ENCODE assay signal across 14 mouse cellular contexts in the genomic region with DNA sequence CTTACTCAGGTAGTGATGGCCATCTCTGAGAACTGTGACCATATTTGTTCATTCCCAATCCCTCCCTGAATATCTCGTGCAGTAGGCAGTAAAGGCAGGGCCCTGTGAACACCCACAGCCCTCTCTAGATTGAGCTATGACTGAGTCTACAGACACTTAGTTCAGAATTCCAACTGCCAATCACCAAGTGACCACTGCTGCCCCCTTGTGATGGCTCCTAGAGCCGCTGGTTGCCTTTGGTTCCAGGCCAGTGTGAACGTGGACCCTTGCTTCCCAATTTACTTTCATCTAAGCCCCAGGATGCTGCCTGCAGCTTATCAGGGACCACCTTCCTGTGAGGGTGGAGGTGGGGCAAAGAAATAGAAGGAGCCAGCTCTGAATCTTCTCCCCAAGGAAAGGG.
DNase-seq lines count a peak whose midpoint lies in the region; ATAC-seq and TF ChIP-seq lines count a peak whose summit lies in the region.
"Had no signal": no experiment of that assay in that cellular context is flagged by ENCODE, and none has a peak within 500 bp of the region (broad histone marks: within the 10 kb centered on the region; RNA-seq: fewer than 3 reads in every experiment).

No protein-coding gene starts in this region.

- no peak overlapping the region for H3K4me3 ChIP-seq in heart, postnatal 0 days (ENCODE audit: low read depth, low read length)
- H3K4me3 ChIP-seq in heart, embryonic 12.5 days: no peak overlapping the region
- H3K4me3 ChIP-seq in lung, adult 2 months (replicated peaks; ENCODE audit: extremely low read depth, low read depth, low read length): no peak overlapping the region
- H3K4me3 ChIP-seq in embryonic facial prominence, embryonic 10.5 days: no peak overlapping the region
- H3K4me3 ChIP-seq in neural tube, embryonic 15.5 days (replicated peaks): no peak overlapping the region
- H3K4me3 ChIP-seq: forebrain, embryonic 12.5 days had no signal

- H3K4me1 ChIP-seq in heart, postnatal 0 days (ENCODE audit: control insufficient read depth, insufficient read depth): no peaks in the 10 kb centered on the region
- peaks cover 10% of the 10 kb centered on the region for H3K4me1 ChIP-seq in heart, embryonic 12.5 days (replicated peaks)
- no peaks in the 10 kb centered on the region for H3K4me1 ChIP-seq in lung, adult 2 months (ENCODE audit: control insufficient read depth, insufficient read depth, low read length)
- H3K4me1 ChIP-seq in embryonic facial prominence, embryonic 10.5 days: no peaks in the 10 kb centered on the region
- H3K4me1 ChIP-seq in neural tube, embryonic 15.5 days: no peaks in the 10 kb centered on the region

- no peak for DNase-seq in heart, postnatal 0 days (ENCODE audit: low spot score)
- DNase-seq in lung, adult 2 months: no peak
- DNase-seq in lung, postnatal 14 days: no peak
- DNase-seq in ES-CJ7 (ENCODE audit: low read depth, low spot score) (peak; percentile 11), MN1 (ENCODE audit: low spot score) (no peak)
- peak; percentile 14 for DNase-seq in embryonic facial prominence, embryonic 10.5 days (ENCODE audit: low spot score)
- DNase-seq: adrenal gland, adult 2 months; gastrocnemius, postnatal 36 days; heart, postnatal 10 days; kidney, adult 8-10 months; lung, postnatal 10 days had no signal

- no peak for TF ChIP-seq POLR2A in lung, adult 2 months (IDR thresholded peaks at IDR 0.05; ENCODE audit: borderline replicate concordance, extremely low read depth, low read depth, low read length)

- H3K27me3 ChIP-seq in heart, postnatal 0 days (ENCODE audit: control insufficient read depth, insufficient read depth, low read length): no peaks in the 10 kb centered on the region
- no peaks in the 10 kb centered on the region for H3K27me3 ChIP-seq in heart, embryonic 12.5 days (replicated peaks)
- H3K27me3 ChIP-seq in embryonic facial prominence, embryonic 10.5 days (replicated peaks; ENCODE audit: low read depth, poor library complexity, severe bottlenecking): no peaks in the 10 kb centered on the region
- H3K27me3 ChIP-seq in neural tube, embryonic 15.5 days (replicated peaks): no peaks in the 10 kb centered on the region
- H3K27me3 ChIP-seq: forebrain, embryonic 12.5 days had no signal

- no peak for TF ChIP-seq EP300 in heart, postnatal 0 days (IDR thresholded peaks at IDR 0.05; ENCODE audit: low read depth)

- H3K9me3 ChIP-seq in heart, postnatal 0 days (replicated peaks; ENCODE audit: control insufficient read depth, low read length): no peaks in the 10 kb centered on the region
- no peaks in the 10 kb centered on the region; the same call in 1 of the 2 replicates for H3K9me3 ChIP-seq in heart, embryonic 12.5 days (replicated peaks)
- no peaks in the 10 kb centered on the region for H3K9me3 ChIP-seq in embryonic facial prominence, embryonic 10.5 days
- H3K9me3 ChIP-seq in neural tube, embryonic 15.5 days (replicated peaks): no peaks in the 10 kb centered on the region
- H3K9me3 ChIP-seq: forebrain, embryonic 12.5 days had no signal

- TF ChIP-seq CTCF in heart, postnatal 0 days (IDR thresholded peaks at IDR 0.05; ENCODE audit: low read depth): 0 out of 2 replicates have a peak, but pooled peaks have one; percentile 19
- peak; percentile 49; the same call in 1 of the 2 replicates for TF ChIP-seq CTCF in lung, adult 2 months (IDR thresholded peaks at IDR 0.05; ENCODE audit: insufficient read depth, low read length)

- WGBS in heart, postnatal 0 days: 54% methylated on average over 3 of the region's 3 CpGs
- 38% methylated on average over 3 of the region's 3 CpGs for WGBS in heart, embryonic 12.5 days
- WGBS in lung, adult 2 months: 51% methylated on average over 3 of the region's 3 CpGs
- 36% methylated on average over 3 of the region's 3 CpGs for WGBS in embryonic facial prominence, embryonic 10.5 days
- 50% methylated on average over 3 of the region's 3 CpGs for WGBS in neural tube, embryonic 15.5 days

- H3K27ac ChIP-seq in heart, postnatal 0 days (ENCODE audit: low read depth): no peak overlapping the region
- H3K27ac ChIP-seq in heart, embryonic 12.5 days (ENCODE audit: poor library complexity, severe bottlenecking): no peak overlapping the region
- H3K27ac ChIP-seq in embryonic facial prominence, embryonic 10.5 days (replicated peaks): no peak overlapping the region
- no peak overlapping the region for H3K27ac ChIP-seq in neural tube, embryonic 15.5 days (replicated peaks)
- H3K27ac ChIP-seq: forebrain, embryonic 12.5 days had no signal

- no peaks in the 10 kb centered on the region for H3K36me3 ChIP-seq in heart, postnatal 0 days (replicated peaks; ENCODE audit: control insufficient read depth, insufficient read depth, low read length)
- H3K36me3 ChIP-seq in heart, embryonic 12.5 days: no peaks in the 10 kb centered on the region
- H3K36me3 ChIP-seq in embryonic facial prominence, embryonic 10.5 days (replicated peaks): no peaks in the 10 kb centered on the region
- H3K36me3 ChIP-seq in neural tube, embryonic 15.5 days: no peaks in the 10 kb centered on the region
- H3K36me3 ChIP-seq: forebrain, embryonic 12.5 days had no signal

- no peak for ATAC-seq in heart, postnatal 0 days (ENCODE audit: insufficient read depth, low read depth)
- ATAC-seq in heart, embryonic 12.5 days (ENCODE audit: insufficient number of reproducible peaks, low FRiP score): no peak
- ATAC-seq in neural tube, embryonic 15.5 days (ENCODE audit: low FRiP score): no peak

- no peak overlapping the region for H3K9ac ChIP-seq in heart, postnatal 0 days (replicated peaks; ENCODE audit: low read depth, low read length)
- H3K9ac ChIP-seq in heart, embryonic 12.5 days: no peak overlapping the region
- H3K9ac ChIP-seq in neural tube, embryonic 15.5 days (replicated peaks): no peak overlapping the region
- H3K9ac ChIP-seq: forebrain, embryonic 12.5 days had no signal

- no peak overlapping the region for H3K4me2 ChIP-seq in heart, postnatal 0 days (ENCODE audit: low read depth, low read length)
- no peak overlapping the region for H3K4me2 ChIP-seq in heart, embryonic 12.5 days
- no peak overlapping the region for H3K4me2 ChIP-seq in neural tube, embryonic 15.5 days
- H3K4me2 ChIP-seq: forebrain, embryonic 12.5 days had no signal

Comparison
In these comparisons a context has a peak if more than half of its experiments do, and no peak if none do; other contexts are left out.
1. DNase-seq: peak in ES-CJ7 (single experiment) and embryonic facial prominence, embryonic 10.5 days (single experiment); none in heart, postnatal 0 days (single experiment), lung, adult 2 months (single experiment), lung, postnatal 14 days (single experiment) and MN1 (single experiment).